Mouse (Mus musculus): Measurements from ENCODE around the gene Mpdu1.

- no peak for TF ChIP-seq CTCF (IDR thresholded peaks at IDR 0.05; ENCODE audit: borderline replicate concordance, control insufficient read depth, extremely low read depth, insufficient read depth, low read length, poor library complexity)
- no peak for TF ChIP-seq POLR2A (IDR thresholded peaks at IDR 0.05; ENCODE audit: control insufficient read depth, extremely low read depth, insufficient read depth, low read length, poor library complexity)
These were observed 51.5 kb downstream of the Mpdu1 start for GRCm38 (mm10) chr11:69610899-69611298.
